In the genomic region with DNA sequence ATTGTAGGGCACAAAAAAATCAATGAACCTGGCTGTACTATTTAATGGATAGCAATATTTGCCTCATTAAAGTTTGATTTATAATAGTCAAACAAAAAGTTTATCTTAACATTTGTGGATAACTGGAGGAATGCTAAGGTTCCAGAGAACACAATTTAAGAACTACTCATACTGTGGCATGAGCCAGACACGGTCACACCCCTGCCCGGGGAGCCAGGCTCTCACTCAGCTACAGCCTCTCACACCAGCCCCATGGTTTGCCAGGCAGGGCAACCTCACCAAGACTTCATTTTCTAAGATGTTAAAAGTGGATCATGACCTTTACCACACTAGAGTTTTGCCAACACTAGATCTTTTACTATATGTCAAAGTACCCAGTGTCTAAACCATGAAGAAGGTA, we compare ENCODE assay signal across 21 mouse cellular contexts.
A peak's percentile ranks its signal among the peaks of the same experiment; 100 is the strongest.
DNase-seq lines count a peak whose midpoint lies in the region; ATAC-seq and TF ChIP-seq lines count a peak whose summit lies in the region.
"Had no signal": no experiment of that assay in that cellular context is flagged by ENCODE, and none has a peak within 500 bp of the region (broad histone marks: within the 10 kb centered on the region; RNA-seq: fewer than 3 reads in every experiment).

No protein-coding gene starts in this region.

- H3K4me2 ChIP-seq in liver, postnatal 0 days (ENCODE audit: low read depth, low read length), result no peak overlapping the region
- H3K4me2 ChIP-seq in liver, embryonic 12.5 days, result no peak overlapping the region
- H3K4me2 ChIP-seq in stomach, postnatal 0 days (replicated peaks; ENCODE audit: low read depth), result no peak overlapping the region
- H3K4me2 ChIP-seq: embryonic facial prominence, embryonic 12.5 days; embryonic facial prominence, embryonic 15.5 days; hindbrain, embryonic 12.5 days; hindbrain, embryonic 15.5 days had no signal

- no peak overlapping the region for H3K27ac ChIP-seq in liver, postnatal 0 days (ENCODE audit: low read depth)
- no peak overlapping the region for H3K27ac ChIP-seq in liver, embryonic 12.5 days
- H3K27ac ChIP-seq in stomach, postnatal 0 days (replicated peaks), result no peak overlapping the region
- H3K27ac ChIP-seq: embryonic facial prominence, embryonic 12.5 days; embryonic facial prominence, embryonic 15.5 days; heart, adult 2 months; heart, embryonic 10.5 days; hindbrain, embryonic 12.5 days; hindbrain, embryonic 15.5 days had no signal

- no peaks in the 10 kb centered on the region for H3K27me3 ChIP-seq in liver, postnatal 0 days (ENCODE audit: insufficient read depth, low read length)
- H3K27me3 ChIP-seq in liver, embryonic 12.5 days (replicated peaks), result no peaks in the 10 kb centered on the region
- no peaks in the 10 kb centered on the region for H3K27me3 ChIP-seq in stomach, postnatal 0 days (ENCODE audit: control insufficient read depth, insufficient read depth, low read length)
- H3K27me3 ChIP-seq: embryonic facial prominence, embryonic 12.5 days; embryonic facial prominence, embryonic 15.5 days; hindbrain, embryonic 12.5 days; hindbrain, embryonic 15.5 days had no signal

- no peak for TF ChIP-seq CTCF in liver, postnatal 0 days (IDR thresholded peaks at IDR 0.05; ENCODE audit: low read depth)
- no peak for TF ChIP-seq CTCF in stomach, postnatal 0 days (IDR thresholded peaks at IDR 0.05; ENCODE audit: low read depth)

- peaks cover 5% of the 10 kb centered on the region; the same call in 1 of the 2 replicates for H3K4me1 ChIP-seq in liver, postnatal 0 days (ENCODE audit: insufficient read depth)
- no peaks in the 10 kb centered on the region for H3K4me1 ChIP-seq in liver, embryonic 12.5 days
- H3K4me1 ChIP-seq in stomach, postnatal 0 days (replicated peaks; ENCODE audit: control insufficient read depth, insufficient read depth), result no peaks in the 10 kb centered on the region
- H3K4me1 ChIP-seq: heart, embryonic 10.5 days; hindbrain, embryonic 12.5 days; hindbrain, embryonic 15.5 days had no signal

- no peak overlapping the region for H3K9ac ChIP-seq in liver, postnatal 0 days (replicated peaks)
- H3K9ac ChIP-seq in liver, embryonic 12.5 days, result no peak overlapping the region
- H3K9ac ChIP-seq in stomach, postnatal 0 days (ENCODE audit: low read length), result no peak overlapping the region
- H3K9ac ChIP-seq: embryonic facial prominence, embryonic 12.5 days; embryonic facial prominence, embryonic 15.5 days; hindbrain, embryonic 12.5 days; hindbrain, embryonic 15.5 days had no signal

- no peaks in the 10 kb centered on the region for H3K36me3 ChIP-seq in liver, postnatal 0 days (replicated peaks; ENCODE audit: insufficient read depth, low read length)
- no peaks in the 10 kb centered on the region for H3K36me3 ChIP-seq in liver, embryonic 12.5 days
- H3K36me3 ChIP-seq in stomach, postnatal 0 days (ENCODE audit: control insufficient read depth, insufficient read depth, low read length), result no peaks in the 10 kb centered on the region
- H3K36me3 ChIP-seq: embryonic facial prominence, embryonic 12.5 days; embryonic facial prominence, embryonic 15.5 days; heart, embryonic 10.5 days; hindbrain, embryonic 12.5 days; hindbrain, embryonic 15.5 days had no signal

- 82% methylated on average over 2 of the region's 2 CpGs for WGBS in liver, postnatal 0 days (ENCODE audit: insufficient replicate concordance)
- 79% methylated on average over 2 of the region's 2 CpGs for WGBS in liver, embryonic 12.5 days (ENCODE audit: insufficient replicate concordance)
- WGBS in stomach, postnatal 0 days, result 60% methylated on average over 2 of the region's 2 CpGs

- 0 out of 2 replicates have a peak, but pooled peaks have one; percentile 23 for ATAC-seq in liver, postnatal 0 days
- no peak for ATAC-seq in liver, embryonic 12.5 days
- no peak for ATAC-seq in stomach, postnatal 0 days (ENCODE audit: low FRiP score, low TSS enrichment)
- ATAC-seq: CD4-positive, CD25-positive, alpha-beta regulatory T cell, adult 4 months; forebrain, embryonic 14.5 days had no signal

- DNase-seq in liver, postnatal 0 days, result no peak
- peak; percentile 15 for DNase-seq in lung, postnatal 36 days
- DNase-seq in lung, postnatal 10 days, result no peak
- DNase-seq in stomach, postnatal 0 days (ENCODE audit: low spot score), result peak; percentile 45
- no peak for DNase-seq in neural tube, embryonic 10.5 days (ENCODE audit: extremely low spot score, low spot score)
- DNase-seq: adrenal gland, adult 2 months; adrenal gland, postnatal 14 days; cerebellum, adult 11 months; cerebellum, adult 2 months; cerebellum, adult 9-11 months; cerebellum, postnatal 25 days; gastrocnemius, postnatal 25 days; heart, adult 2 months had no signal

- H3K9me3 ChIP-seq in liver, postnatal 0 days (ENCODE audit: low read length), result no peaks in the 10 kb centered on the region
- no peaks in the 10 kb centered on the region for H3K9me3 ChIP-seq in liver, embryonic 12.5 days (replicated peaks)
- H3K9me3 ChIP-seq in stomach, postnatal 0 days (ENCODE audit: control insufficient read depth, low read length), result no peaks in the 10 kb centered on the region
- H3K9me3 ChIP-seq: embryonic facial prominence, embryonic 12.5 days; embryonic facial prominence, embryonic 15.5 days; heart, embryonic 10.5 days; hindbrain, embryonic 12.5 days; hindbrain, embryonic 15.5 days had no signal

- no peak overlapping the region for H3K4me3 ChIP-seq in liver, postnatal 0 days (ENCODE audit: low read depth, low read length)
- no peak overlapping the region for H3K4me3 ChIP-seq in liver, embryonic 12.5 days
- no peak overlapping the region for H3K4me3 ChIP-seq in stomach, postnatal 0 days (ENCODE audit: low read depth, low read length)
- H3K4me3 ChIP-seq: embryonic facial prominence, embryonic 12.5 days; embryonic facial prominence, embryonic 15.5 days; heart, adult 2 months; heart, embryonic 10.5 days; hindbrain, embryonic 12.5 days; hindbrain, embryonic 15.5 days had no signal

- TF ChIP-seq EP300 in liver, postnatal 0 days (IDR thresholded peaks at IDR 0.05; ENCODE audit: low read depth), result no peak
- no peak for TF ChIP-seq EP300 in stomach, postnatal 0 days (optimal IDR thresholded peaks at IDR 0.05)

Comparison
In these comparisons a context has a peak if more than half of its experiments do, and no peak if none do; other contexts are left out.
1. DNase-seq: peak in lung, postnatal 36 days (single experiment) and stomach, postnatal 0 days (single experiment); none in liver, postnatal 0 days (single experiment), lung, postnatal 10 days (single experiment) and neural tube, embryonic 10.5 days (single experiment).